Mouse (Mus musculus) CH12.LX (cell line): ENCODE measurements around the gene 6330409D20Rik. TPM values are rescaled to one million over a fixed set of nuclear protein-coding genes. Genes with fewer than 3 reads are reported as not detected.

Source experiments
- DNase-seq: peaks from one replicate; pipeline ENCODE4 v3.0.0-alpha.2; 2013; ENCODE audit errors: extremely low read depth
- H3K27ac ChIP-seq: 2 replicates; pipeline ENCODE4 v1.5.1; 2012; ENCODE audit warnings: low read depth, mild to moderate bottlenecking, control low read depth, moderate library complexity; ENCODE audit not compliant: insufficient read depth
- H3K27me3 ChIP-seq: replicated peaks from 2 replicates; pipeline ENCODE3; 2012; ENCODE audit warnings: inconsistent platforms
- H3K36me3 ChIP-seq, 2 experiments: replicated peaks in 1 of 2; 2 replicates each; pipeline versions ENCODE3 to v1.6.1; 2012; ENCODE audit warnings: inconsistent platforms in 1 of 2, low read length in 1 of 2, mild to moderate bottlenecking in 1 of 2, mixed read lengths in 1 of 2, moderate library complexity in 1 of 2; ENCODE audit not compliant: control insufficient read depth in 1 of 2, insufficient read depth in 1 of 2
- H3K4me1 ChIP-seq, 2 experiments: 2 replicates each; pipeline ENCODE4 v1.6.1; 2012; ENCODE audit warnings: inconsistent platforms in 1 of 2, moderate library complexity in 1 of 2; ENCODE audit not compliant: insufficient read depth in 2 of 2, control insufficient read depth in 1 of 2
- H3K4me2 ChIP-seq: 2 replicates; pipeline ENCODE4 v1.6.1; 2012; ENCODE audit warnings: low read depth, mild to moderate bottlenecking, control low read depth; ENCODE audit not compliant: poor library complexity, insufficient read depth, severe bottlenecking
- H3K4me3 ChIP-seq, 3 experiments: fragments of 150-350 bp in 1 of 3; sonication (generic) in 1 of 3; replicated peaks in 1 of 3; 2 replicates each; pipeline versions ENCODE3 to v1.5.1; 2011 to 2012; ENCODE audit warnings: low read depth in 2 of 3, low read length in 2 of 3, mild to moderate bottlenecking in 2 of 3, moderate library complexity in 2 of 3, control low read depth in 1 of 3, improper control_type of control experiment in 1 of 3, inconsistent platforms in 1 of 3, mixed read lengths in 1 of 3; ENCODE audit not compliant: poor library complexity in 1 of 3
- H3K79me2 ChIP-seq: replicated peaks from 2 replicates; pipeline ENCODE4 v1.6.1; 2012; ENCODE audit warnings: mild to moderate bottlenecking, moderate library complexity; ENCODE audit not compliant: control insufficient read depth, poor library complexity, insufficient read depth, severe bottlenecking; ENCODE audit errors: extremely low read depth
- H3K9ac ChIP-seq: 2 replicates; pipeline ENCODE4 v1.6.1; 2012; ENCODE audit warnings: low read depth, mild to moderate bottlenecking, control low read depth, moderate library complexity; ENCODE audit not compliant: insufficient read depth
- H3K9me3 ChIP-seq: replicated peaks from 2 replicates; pipeline ENCODE3; 2012; ENCODE audit warnings: low read length, inconsistent platforms, mixed read lengths
- BHLHE40 ChIP-seq: IDR thresholded peaks from 2 replicates; pipeline ENCODE4 v1.6.1; 2011; ENCODE audit warnings: mild to moderate bottlenecking, low read depth, low read length, improper control_type of control experiment
- CTCF ChIP-seq, 2 experiments: IDR thresholded peaks in 1 of 2; conservative IDR thresholded peaks in 1 of 2; 2 replicates each; pipeline ENCODE4 v1.5.1; 2011 to 2012; ENCODE audit warnings: low read depth in 2 of 2, low read length in 2 of 2, improper control_type of control experiment in 1 of 2, inconsistent platforms in 1 of 2, mild to moderate bottlenecking in 1 of 2, moderate library complexity in 1 of 2
- ELF1 ChIP-seq: IDR thresholded peaks from 2 replicates; pipeline ENCODE4 v1.6.1; 2014; ENCODE audit warnings: low read depth, mild to moderate bottlenecking, inconsistent platforms, low read length, improper control_type of control experiment
- HCFC1 ChIP-seq: IDR thresholded peaks from 2 replicates; pipeline ENCODE4 v1.6.1; 2012; ENCODE audit warnings: low read depth, mild to moderate bottlenecking, inconsistent platforms, low read length, improper control_type of control experiment
- JUN ChIP-seq: IDR thresholded peaks from 2 replicates; pipeline ENCODE4 v1.6.1; 2011; ENCODE audit warnings: low read depth, mild to moderate bottlenecking, low read length, improper control_type of control experiment, moderate library complexity; ENCODE audit not compliant: insufficient read depth
- JUND ChIP-seq: conservative IDR thresholded peaks from 2 replicates; pipeline ENCODE4 v1.6.1; 2011; ENCODE audit warnings: low read depth, low read length, improper control_type of control experiment
- MAFK ChIP-seq: IDR thresholded peaks from 2 replicates; pipeline ENCODE4 v1.6.1; 2011; ENCODE audit warnings: low read length, improper control_type of control experiment; ENCODE audit not compliant: insufficient replicate concordance
- MAX ChIP-seq: IDR thresholded peaks from 2 replicates; pipeline ENCODE4 v1.6.1; 2011; ENCODE audit warnings: low read length, improper control_type of control experiment
- MAZ ChIP-seq: IDR thresholded peaks from 2 replicates; pipeline ENCODE4 v1.6.1; 2012; ENCODE audit warnings: low read depth, mild to moderate bottlenecking, inconsistent platforms, low read length, improper control_type of control experiment, moderate library complexity
- MEF2A ChIP-seq: IDR thresholded peaks from 2 replicates; pipeline ENCODE4 v1.6.1; 2014; ENCODE audit warnings: low read depth, mild to moderate bottlenecking, inconsistent platforms, low read length, improper control_type of control experiment, borderline replicate concordance
- MXI1 ChIP-seq: IDR thresholded peaks from 2 replicates; pipeline ENCODE4 v1.6.1; 2011; ENCODE audit warnings: mild to moderate bottlenecking, low read depth, low read length, improper control_type of control experiment
- NELFE ChIP-seq: IDR thresholded peaks from 2 replicates; pipeline ENCODE4 v1.6.1; 2011; ENCODE audit warnings: low read depth, low read length, improper control_type of control experiment
- POLR2A ChIP-seq: IDR thresholded peaks from 2 replicates; pipeline ENCODE4 v1.6.1; 2011; ENCODE audit warnings: low read depth, mild to moderate bottlenecking, improper control_type of control experiment, low read length
- RAD21 ChIP-seq: IDR thresholded peaks from 2 replicates; pipeline ENCODE4 v1.6.1; 2011; ENCODE audit warnings: low read depth, mild to moderate bottlenecking, low read length, improper control_type of control experiment, moderate library complexity
- RCOR1 ChIP-seq: conservative IDR thresholded peaks from 2 replicates; pipeline ENCODE4 v1.6.1; 2012; ENCODE audit warnings: low read depth, mild to moderate bottlenecking, inconsistent platforms, low read length, improper control_type of control experiment
- SIN3A ChIP-seq: IDR thresholded peaks from 2 replicates; pipeline ENCODE4 v1.6.1; 2012; ENCODE audit warnings: low read length, improper control_type of control experiment, inconsistent platforms
- SMC3 ChIP-seq: IDR thresholded peaks from 2 replicates; pipeline ENCODE4 v1.6.1; 2011; ENCODE audit warnings: low read depth, low read length, improper control_type of control experiment
- TBP ChIP-seq: conservative IDR thresholded peaks from 2 replicates; pipeline ENCODE4 v1.6.1; 2011; ENCODE audit warnings: low read depth, low read length, improper control_type of control experiment
- USF1 ChIP-seq: IDR thresholded peaks from 2 replicates; pipeline ENCODE4 v1.6.1; 2014; ENCODE audit warnings: low read depth, mild to moderate bottlenecking, inconsistent platforms, low read length, improper control_type of control experiment
- ZKSCAN1 ChIP-seq: IDR thresholded peaks from 2 replicates; pipeline ENCODE4 v1.6.1; 2012; ENCODE audit warnings: low read depth, inconsistent platforms, low read length, improper control_type of control experiment, borderline replicate concordance
- dilution Hi-C: fragments of 300-500 bp; cut with MboI; formaldehyde crosslinking; loops from 2 replicates; pipeline ENCODE4 v1.14.3; 2020; ENCODE audit warnings: low sequenced_read_pairs; ENCODE audit not compliant: extremely low pct_unique_long_range_greater_than_20kb, extremely low pct_ligation_motif_present
- in situ Hi-C: fragments of 300-500 bp; cut with MboI; formaldehyde crosslinking; loops from 3 replicates; pipeline ENCODE4 v1.14.3; 2019; ENCODE audit warnings: low sequenced_read_pairs, low pct_ligation_motif_present, low pct_unique_long_range_greater_than_20kb, mixed read lengths
- polyA plus RNA-seq: library from polyadenylated mRNA; unstranded; fragments of >175 nt; gene quantifications from 2 replicates; pipeline ENCODE4 v1.2.1, GENCODE M21; 2012; ENCODE audit warnings: low read depth; ENCODE audit not compliant: insufficient read length
- total RNA-seq, 2 experiments: library from RNA; depleted of rRNA; stranded (reverse); fragments of 300-350 nt in 1 of 2; fragments of >200 nt in 1 of 2; gene quantifications; 2 replicates each; pipeline ENCODE4 v1.2.3; 2012 to 2014

6330409D20Rik gene
- total and polyA plus RNA-seq, 3 experiments: 0.46 TPM; not detected in 2

GRCm38 (mm10) chr2:32767241-32767640 is 26.4 kb upstream of the 6330409D20Rik start:
- no peak overlapping the region for H3K9ac ChIP-seq
- TF ChIP-seq POLR2A (no peak), NELFE (no peak), RCOR1 (no peak), RAD21 (no peak), USF1 (no peak), SIN3A (no peak), JUND (no peak), ZKSCAN1 (no peak), BHLHE40 (no peak), JUN (no peak), MXI1 (no peak), MAFK (no peak), TBP (no peak), MAZ (no peak), MAX (no peak)
- peaks cover 0 to 4% of the 10 kb centered on the region in 2 experiments; a peak in 2 of 4 replicates for H3K4me1 ChIP-seq
- DNase-seq: no peak
- H3K27ac ChIP-seq: no peak overlapping the region
- H3K4me3 ChIP-seq: no peak overlapping the region
- no peak overlapping the region for H3K4me2 ChIP-seq
- no peaks in the 10 kb centered on the region for H3K9me3 ChIP-seq
- H3K27me3 ChIP-seq: no peaks in the 10 kb centered on the region
- in situ Hi-C loops (no loop called here), dilution Hi-C loops (no loop called here)
- H3K36me3 ChIP-seq: peaks cover 0 to 18% of the 10 kb centered on the region in 2 experiments
- H3K79me2 ChIP-seq: no peaks in the 10 kb centered on the region

GRCm38 (mm10) chr2:32763353-32763752 is 22.5 kb upstream of the 6330409D20Rik start:
- Histone ChIP-seq H3K36me3 (peaks cover 25 to 56% of the 10 kb centered on the region in 2 experiments), H3K4me2 (no peak overlapping the region), H3K27ac (no peak overlapping the region), H3K4me3 (no peak overlapping the region), H3K79me2 (no peaks in the 10 kb centered on the region), H3K9ac (no peak overlapping the region), H3K4me1 (peaks cover 0 to 3% of the 10 kb centered on the region in 2 experiments; a peak in 2 of 4 replicates), H3K27me3 (no peaks in the 10 kb centered on the region), H3K9me3 (no peaks in the 10 kb centered on the region)
- TF ChIP-seq ELF1 (no peak), SMC3 (peak; percentile 36), CTCF (conservative IDR thresholded peaks at IDR 0.05 in 1 of 2, IDR thresholded peaks at IDR 0.05 in 1 of 2; ENCODE audit: low read depth in 2 of 2, low read length in 2 of 2) (peak; percentile 54 to 55; a peak in 3 of 4 replicates), HCFC1 (no peak), MEF2A (no peak)
- in situ Hi-C loops: no loop called here
- no peak for DNase-seq
- dilution Hi-C loops: no loop called here
